Comparison of ENCODE assay signal across 11 mouse cellular contexts in genomic region chr2:166565503-166565902, GRCm38 (mm10).
DNase-seq lines count a peak whose midpoint lies in the region; ATAC-seq and TF ChIP-seq lines count a peak whose summit lies in the region.
"Had no signal": no experiment of that assay in that cellular context is flagged by ENCODE, and none has a peak within 500 bp of the region (broad histone marks: within the 10 kb centered on the region; RNA-seq: fewer than 3 reads in every experiment).

No protein-coding gene starts in this region.

- H3K9me3 ChIP-seq in lung, embryonic 14.5 days (ENCODE audit: low read depth, low read length): no peaks in the 10 kb centered on the region

- H3K4me2 ChIP-seq in lung, embryonic 14.5 days: no peak overlapping the region

- WGBS in lung, embryonic 14.5 days: 68% methylated on average over 5 of the region's 5 CpGs

- peak; percentile 40 for DNase-seq in embryo, embryonic 10.5 days (ENCODE audit: low spot score)
- DNase-seq in embryo, embryonic 10 days (ENCODE audit: low spot score): no peak
- no peak for DNase-seq in lung, embryonic 14.5 days
- no peak for DNase-seq in lung, adult 18-20 months
- peak; percentile 89 for DNase-seq in ZHBTc4 (ENCODE audit: low read depth, low spot score)
- DNase-seq in thymus, postnatal 36 days: peak; percentile 37 to 50
- no peak for DNase-seq in adrenal gland, adult 2 months
- no peak for DNase-seq in Muller cell, postnatal 12 days (ENCODE audit: inconsistent ontology term)

- no peak overlapping the region for H3K4me3 ChIP-seq in lung, embryonic 14.5 days (ENCODE audit: low read depth, low read length)
- H3K4me3 ChIP-seq: erythroblast, embryonic 14.5 days had no signal

- H3K36me3 ChIP-seq in lung, embryonic 14.5 days (ENCODE audit: insufficient read depth): no peaks in the 10 kb centered on the region

- no peaks in the 10 kb centered on the region for H3K4me1 ChIP-seq in lung, embryonic 14.5 days (ENCODE audit: insufficient read depth)

- no peak overlapping the region for H3K9ac ChIP-seq in lung, embryonic 14.5 days

- TF ChIP-seq CTCF in lung, embryonic 14.5 days (IDR thresholded peaks at IDR 0.05; ENCODE audit: low read depth): peak; percentile 43

- no peak for ATAC-seq in lung, embryonic 14.5 days (ENCODE audit: insufficient read depth)
- ATAC-seq: activated CD4-positive, CD25-positive, alpha-beta regulatory T cell, adult 4 months had no signal

- H3K27me3 ChIP-seq in lung, embryonic 14.5 days (ENCODE audit: insufficient read depth, low read length): no peaks in the 10 kb centered on the region

- H3K27ac ChIP-seq in lung, embryonic 14.5 days (ENCODE audit: low read depth): no peak overlapping the region
- H3K27ac ChIP-seq: macrophage had no signal

Comparison
In these comparisons a context has a peak if more than half of its experiments do, and no peak if none do; other contexts are left out.
1. DNase-seq: peak in embryo, embryonic 10.5 days (single experiment), ZHBTc4 (single experiment) and thymus, postnatal 36 days (2 of 2); none in embryo, embryonic 10 days (single experiment), lung, embryonic 14.5 days (single experiment), lung, adult 18-20 months (0 of 2), adrenal gland, adult 2 months (single experiment) and Muller cell, postnatal 12 days (single experiment).